Mouse (Mus musculus) forebrain, embryonic 13.5 days (tissue): Measurements from ENCODE around the gene Lrrc74b. TPM values are rescaled to one million over a fixed set of nuclear protein-coding genes. Genes with fewer than 3 reads are reported as not detected.

ENCODE experiments used
- ATAC-seq: fragments of 200-750 bp; cut with Nextera tagmentation; 2 replicates; pipeline ENCODE4 v1.8.0; 2017
- H3K27ac ChIP-seq: fragments of 300-500 bp; sonication (generic); 2 replicates; pipeline ENCODE4 v1.5.1; 2015; ENCODE audit warnings: inconsistent platforms, mild to moderate bottlenecking, moderate library complexity
- H3K27me3 ChIP-seq: fragments of 300-500 bp; sonication (generic); 2 replicates; pipeline ENCODE4 v1.6.1; 2015; ENCODE audit warnings: mild to moderate bottlenecking, inconsistent platforms
- H3K36me3 ChIP-seq: fragments of 300-500 bp; sonication (generic); 2 replicates; pipeline ENCODE4 v1.6.1; 2015; ENCODE audit warnings: mild to moderate bottlenecking, inconsistent platforms; ENCODE audit not compliant: poor library complexity, severe bottlenecking
- H3K4me1 ChIP-seq: fragments of 300-500 bp; sonication (generic); 2 replicates; pipeline ENCODE4 v1.6.1; 2015; ENCODE audit warnings: inconsistent platforms
- H3K4me2 ChIP-seq: fragments of 300-500 bp; sonication (generic); 2 replicates; pipeline ENCODE4 v1.6.1; 2015; ENCODE audit warnings: inconsistent platforms, mild to moderate bottlenecking, moderate library complexity
- H3K4me3 ChIP-seq: fragments of 300-500 bp; sonication (generic); 2 replicates; pipeline ENCODE4 v1.5.1; 2015; ENCODE audit warnings: mild to moderate bottlenecking, inconsistent platforms
- H3K9ac ChIP-seq: fragments of 300-500 bp; sonication (generic); 2 replicates; pipeline ENCODE4 v1.6.1; 2015; ENCODE audit warnings: mild to moderate bottlenecking, inconsistent platforms
- H3K9me3 ChIP-seq: fragments of 300-500 bp; sonication (generic); replicated peaks from 2 replicates; pipeline ENCODE4 v1.6.1; 2016; ENCODE audit warnings: inconsistent platforms
- WGBS: fragments of 180-500 bp; shearing (Covaris S2); methylation state at CpG from one replicate; pipeline ENCODE4 v1.1.7; 2015; 5-methylcytosine and 5-hydroxymethylcytosine counted together
- polyA plus RNA-seq: library from polyadenylated mRNA; unstranded; fragments of >200 nt; fragmentation: Nextera tagmentation; extraction: Ambion mirVana; gene quantifications from 2 replicates; pipeline ENCODE4 v1.2.1, GENCODE M21; 2015

Lrrc74b gene
- 0.32 and 0.77 TPM in 2 replicates for polyA plus RNA-seq

DNA sequence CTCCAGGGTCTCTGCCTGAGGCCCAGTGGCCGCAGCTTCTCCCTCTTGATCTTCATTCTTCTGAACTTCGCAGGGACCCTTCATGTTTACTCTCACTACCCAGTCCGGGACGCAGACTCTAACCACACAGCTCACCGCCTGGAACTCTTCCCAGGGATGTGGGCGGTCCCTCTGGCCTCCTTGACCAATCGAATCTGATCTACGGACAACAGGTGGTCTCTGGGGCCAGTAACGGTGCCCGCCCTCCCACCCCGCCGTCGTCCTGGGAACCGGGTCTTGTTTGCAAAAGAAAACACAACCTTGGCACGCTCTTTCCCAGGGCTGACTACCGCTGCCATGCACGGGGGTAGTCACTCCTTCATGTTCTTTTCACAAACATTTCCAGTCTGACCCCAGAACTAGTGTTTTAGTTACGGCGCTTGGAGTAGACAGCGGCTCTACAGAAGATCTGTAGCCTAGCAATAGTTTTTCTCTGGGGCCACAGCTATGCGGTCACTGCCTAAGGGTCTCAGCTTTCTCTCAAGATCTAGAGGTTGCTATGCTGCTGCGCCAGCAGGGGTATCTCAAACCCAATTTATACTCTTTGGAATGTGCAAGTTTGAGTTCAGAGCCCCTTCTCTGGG lies at the start of gene Lrrc74b:
Lrrc74b (minus strand) TSS at position 120 of the 623 bp plus-strand sequence.
- Histone ChIP-seq H3K27me3 (peaks cover 10% of the 10 kb centered on the region; the same call in 1 of the 2 replicates), H3K27ac (0 out of 2 replicates have a peak within 1 kb of the TSS, but pooled peaks have one; percentile 26), H3K9me3 (no peaks in the 10 kb centered on the region), H3K4me3 (peak within 1 kb of the TSS; percentile 15; the same call in 1 of the 2 replicates), H3K4me2 (peak within 1 kb of the TSS; percentile 58), H3K4me1 (peaks cover 35% of the 10 kb centered on the region), H3K9ac (peak within 1 kb of the TSS; percentile 27; the same call in 1 of the 2 replicates), H3K36me3 (no peaks in the 10 kb centered on the region)
- under 1% methylated on average over 22 of the region's 22 CpGs for WGBS
- ATAC-seq, result peak; percentile 67

DNA sequence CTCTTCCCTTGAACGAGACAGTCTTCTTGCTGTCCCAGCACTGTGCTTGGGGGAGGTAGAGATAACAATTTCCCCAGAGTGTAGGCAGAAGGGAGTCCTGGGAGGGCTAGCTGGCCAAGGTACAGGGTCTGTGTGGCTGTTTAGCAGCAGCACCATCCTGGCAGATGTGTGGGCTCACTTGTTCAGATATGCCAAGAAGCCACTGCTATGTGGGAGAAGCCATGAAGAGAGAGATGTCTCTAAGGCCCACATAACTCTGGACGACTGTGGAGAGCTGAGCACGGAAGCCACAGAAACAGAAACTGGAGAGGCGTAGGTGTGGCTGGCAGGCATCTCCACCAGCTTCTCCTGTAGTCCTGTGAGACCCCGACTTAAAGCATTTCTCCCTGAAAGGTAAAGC lies 44.6 kb upstream of the Lrrc74b start:
- WGBS, result 78% methylated on average over 5 of the region's 5 CpGs
- no peaks in the 10 kb centered on the region for H3K27me3 ChIP-seq
- no peaks in the 10 kb centered on the region for H3K9me3 ChIP-seq
- H3K9ac ChIP-seq, result no peak overlapping the region
- ATAC-seq, result no peak
- H3K4me3 ChIP-seq, result no peak overlapping the region
- H3K36me3 ChIP-seq, result no peaks in the 10 kb centered on the region
- no peaks in the 10 kb centered on the region for H3K4me1 ChIP-seq
- H3K27ac ChIP-seq, result no peak overlapping the region
- no peak overlapping the region for H3K4me2 ChIP-seq

DNA sequence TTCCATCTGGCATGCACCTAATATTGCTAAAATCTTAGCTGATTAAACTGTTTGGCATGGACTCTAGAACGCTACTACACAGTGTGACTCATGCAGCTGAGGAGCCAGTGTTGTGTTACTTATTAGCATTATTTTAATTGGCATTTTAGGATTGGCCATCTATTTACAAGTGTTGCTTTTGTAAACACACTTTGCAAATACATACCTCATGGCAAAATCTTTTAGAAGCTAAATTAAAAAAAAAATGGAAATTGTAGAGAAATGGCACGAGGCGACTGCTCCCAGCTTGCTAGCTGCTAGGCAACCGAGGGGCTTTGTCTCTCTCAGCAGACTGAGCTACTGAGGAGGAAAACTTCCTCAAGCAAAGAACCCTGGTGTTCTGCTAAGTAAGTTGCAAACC lies 43.9 kb upstream of the Lrrc74b start:
- Histone ChIP-seq H3K4me3 (no peak overlapping the region), H3K27me3 (no peaks in the 10 kb centered on the region), H3K9me3 (no peaks in the 10 kb centered on the region), H3K36me3 (no peaks in the 10 kb centered on the region), H3K9ac (no peak overlapping the region), H3K27ac (no peak overlapping the region), H3K4me1 (no peaks in the 10 kb centered on the region), H3K4me2 (no peak overlapping the region)
- no peak for ATAC-seq
- 57% methylated on average over 4 of the region's 4 CpGs for WGBS

DNA sequence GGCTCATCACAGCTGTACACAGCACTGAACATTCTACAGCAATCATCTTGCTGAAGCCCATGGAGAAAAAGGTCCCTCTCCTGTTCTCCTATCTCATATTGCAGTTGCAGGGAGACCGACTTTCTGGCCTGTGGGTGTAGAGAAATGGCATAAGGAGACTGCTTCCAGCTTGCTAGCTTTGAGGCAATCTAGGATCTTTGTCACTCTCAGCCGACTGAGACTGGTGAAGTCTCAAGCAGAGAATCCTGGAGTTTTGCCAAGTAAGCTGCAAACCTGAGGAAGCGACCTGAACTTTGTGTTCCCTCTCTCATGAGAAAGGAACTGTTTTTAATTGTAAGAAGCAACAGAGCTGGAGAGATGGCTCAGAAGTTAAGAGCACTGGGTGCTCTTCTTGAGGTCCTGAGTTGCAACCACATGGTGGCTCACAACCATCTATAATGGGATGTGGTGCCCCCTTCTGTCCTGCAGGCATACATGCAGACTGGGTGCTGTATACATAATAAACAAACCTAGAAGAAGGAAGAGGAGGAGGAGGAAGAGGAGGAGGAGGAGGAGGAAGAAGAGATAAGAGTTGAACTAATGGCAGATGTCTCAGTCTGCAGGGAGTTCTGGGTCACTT lies 40.0 kb upstream of the Lrrc74b start:
- no peak overlapping the region for H3K4me2 ChIP-seq
- no peaks in the 10 kb centered on the region for H3K36me3 ChIP-seq
- WGBS, result 71% methylated on average over 3 of the region's 3 CpGs
- no peak overlapping the region for H3K9ac ChIP-seq
- ATAC-seq, result no peak
- H3K27ac ChIP-seq, result no peak overlapping the region
- no peaks in the 10 kb centered on the region for H3K27me3 ChIP-seq
- H3K4me1 ChIP-seq, result no peaks in the 10 kb centered on the region
- H3K4me3 ChIP-seq, result no peak overlapping the region
- no peaks in the 10 kb centered on the region for H3K9me3 ChIP-seq

DNA sequence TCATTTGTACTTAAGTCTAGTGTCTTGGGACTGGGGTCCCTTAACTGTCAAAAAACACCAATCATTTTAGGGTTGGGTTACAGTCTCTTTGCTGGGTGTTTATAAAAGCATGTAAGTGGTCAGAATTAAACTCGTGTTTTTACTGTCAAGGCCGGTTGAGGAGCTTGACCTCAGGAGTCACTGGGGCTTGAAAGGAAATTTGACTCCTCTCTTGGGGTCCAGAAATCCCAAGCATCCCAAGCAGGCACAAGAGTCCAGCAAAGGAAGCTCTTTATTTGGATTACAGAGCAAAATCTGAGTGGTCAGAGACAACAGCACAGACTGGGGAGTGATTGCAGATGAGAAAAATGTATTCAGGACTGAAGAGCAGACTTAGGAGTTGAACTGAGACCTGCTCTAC lies 29.7 kb upstream of the Lrrc74b start:
- Histone ChIP-seq H3K4me1 (no peaks in the 10 kb centered on the region), H3K4me3 (no peak overlapping the region), H3K27ac (no peak overlapping the region), H3K9me3 (no peaks in the 10 kb centered on the region; the same call in 1 of the 2 replicates), H3K9ac (no peak overlapping the region), H3K4me2 (no peak overlapping the region), H3K36me3 (no peaks in the 10 kb centered on the region), H3K27me3 (no peaks in the 10 kb centered on the region)
- no peak for ATAC-seq
- WGBS, result 71% methylated on average over 2 of the region's 2 CpGs

DNA sequence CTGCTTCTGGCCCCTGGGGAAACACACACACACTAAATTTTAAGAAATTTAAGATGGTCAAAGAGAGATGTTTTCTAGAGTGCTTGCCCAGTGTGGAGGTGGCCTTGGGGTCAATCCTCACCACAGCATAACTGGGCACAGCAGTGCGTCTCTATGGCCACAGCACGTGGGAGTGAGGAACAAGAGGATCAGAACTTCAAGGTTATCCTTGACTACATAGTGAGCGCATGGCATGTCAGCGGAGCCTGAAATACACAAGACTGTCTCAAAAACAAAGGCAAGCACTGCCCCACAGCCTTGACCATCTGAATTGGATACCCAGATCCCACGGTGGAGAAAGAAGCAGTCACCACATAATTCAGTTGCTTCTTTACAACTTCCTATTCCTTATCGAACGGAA lies 23.5 kb upstream of the Lrrc74b start:
- H3K27ac ChIP-seq, result no peak overlapping the region
- 87% methylated on average over 7 of the region's 7 CpGs for WGBS
- no peak overlapping the region for H3K4me3 ChIP-seq
- no peaks in the 10 kb centered on the region; the same call in 1 of the 2 replicates for H3K9me3 ChIP-seq
- H3K36me3 ChIP-seq, result no peaks in the 10 kb centered on the region
- no peak for ATAC-seq
- no peak overlapping the region for H3K9ac ChIP-seq
- H3K4me1 ChIP-seq, result no peaks in the 10 kb centered on the region
- no peak overlapping the region for H3K4me2 ChIP-seq
- no peaks in the 10 kb centered on the region for H3K27me3 ChIP-seq

DNA sequence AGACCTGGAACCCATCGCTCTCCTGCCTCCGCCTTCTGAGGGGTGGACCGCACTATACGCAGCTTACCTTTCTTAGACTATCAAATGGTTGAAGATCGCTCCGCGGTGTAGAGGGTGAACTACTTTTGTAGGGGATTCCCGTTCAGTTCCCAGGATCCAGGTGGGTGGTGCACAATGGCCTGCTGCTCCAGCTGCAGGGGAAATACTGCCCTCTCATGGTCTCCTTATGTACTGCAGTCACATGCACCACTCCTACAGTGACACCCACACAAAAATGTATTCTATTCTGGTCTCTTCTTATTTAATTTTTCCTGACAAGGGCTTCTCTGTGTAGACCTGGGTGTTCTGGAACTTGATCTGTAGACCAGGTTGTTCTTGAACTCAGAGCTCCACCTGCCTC lies 22.0 kb upstream of the Lrrc74b start, which contains the start of gene Slc7a4:
Slc7a4 (minus strand) TSS at position 151 of the 400 bp plus-strand sequence.
- ATAC-seq, result no peak
- Histone ChIP-seq H3K27ac (no peak within 1 kb of the TSS), H3K9ac (no peak within 1 kb of the TSS), H3K4me2 (no peak within 1 kb of the TSS), H3K9me3 (no peaks in the 10 kb centered on the region; the same call in 1 of the 2 replicates), H3K4me1 (no peaks in the 10 kb centered on the region), H3K36me3 (no peaks in the 10 kb centered on the region), H3K27me3 (peaks cover 6% of the 10 kb centered on the region), H3K4me3 (no peak within 1 kb of the TSS)
- 9% methylated on average over 8 of the region's 8 CpGs for WGBS

DNA sequence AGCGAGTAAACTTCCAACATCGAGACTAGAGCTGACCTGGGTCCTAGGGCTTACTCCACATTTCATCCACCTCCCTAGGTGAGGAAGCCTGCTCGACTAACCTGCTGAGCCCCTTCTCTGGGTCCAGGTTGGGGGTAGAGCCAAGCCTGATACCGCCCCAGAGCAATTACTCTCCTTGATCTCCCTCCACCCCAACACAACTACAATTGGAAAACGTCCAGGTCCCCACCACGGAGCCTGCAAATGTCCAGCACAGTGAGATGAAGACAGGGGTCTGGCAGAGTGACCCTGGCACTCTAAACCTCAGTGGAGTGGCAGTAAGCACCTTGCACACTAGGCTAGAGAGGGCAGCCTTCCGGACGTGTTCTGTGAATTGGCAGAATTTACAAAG lies 15.8 kb upstream of the Lrrc74b start:
- WGBS, result 15% methylated on average over 8 of the region's 8 CpGs
- Histone ChIP-seq H3K36me3 (no peaks in the 10 kb centered on the region), H3K4me2 (peak overlapping the region; percentile 72), H3K9ac (peak overlapping the region; percentile 64), H3K27ac (no peak overlapping the region), H3K9me3 (no peaks in the 10 kb centered on the region), H3K4me3 (peak overlapping the region; percentile 48), H3K4me1 (peaks cover 13% of the 10 kb centered on the region; the same call in 1 of the 2 replicates), H3K27me3 (peaks cover 40% of the 10 kb centered on the region)
- ATAC-seq, result no peak

DNA sequence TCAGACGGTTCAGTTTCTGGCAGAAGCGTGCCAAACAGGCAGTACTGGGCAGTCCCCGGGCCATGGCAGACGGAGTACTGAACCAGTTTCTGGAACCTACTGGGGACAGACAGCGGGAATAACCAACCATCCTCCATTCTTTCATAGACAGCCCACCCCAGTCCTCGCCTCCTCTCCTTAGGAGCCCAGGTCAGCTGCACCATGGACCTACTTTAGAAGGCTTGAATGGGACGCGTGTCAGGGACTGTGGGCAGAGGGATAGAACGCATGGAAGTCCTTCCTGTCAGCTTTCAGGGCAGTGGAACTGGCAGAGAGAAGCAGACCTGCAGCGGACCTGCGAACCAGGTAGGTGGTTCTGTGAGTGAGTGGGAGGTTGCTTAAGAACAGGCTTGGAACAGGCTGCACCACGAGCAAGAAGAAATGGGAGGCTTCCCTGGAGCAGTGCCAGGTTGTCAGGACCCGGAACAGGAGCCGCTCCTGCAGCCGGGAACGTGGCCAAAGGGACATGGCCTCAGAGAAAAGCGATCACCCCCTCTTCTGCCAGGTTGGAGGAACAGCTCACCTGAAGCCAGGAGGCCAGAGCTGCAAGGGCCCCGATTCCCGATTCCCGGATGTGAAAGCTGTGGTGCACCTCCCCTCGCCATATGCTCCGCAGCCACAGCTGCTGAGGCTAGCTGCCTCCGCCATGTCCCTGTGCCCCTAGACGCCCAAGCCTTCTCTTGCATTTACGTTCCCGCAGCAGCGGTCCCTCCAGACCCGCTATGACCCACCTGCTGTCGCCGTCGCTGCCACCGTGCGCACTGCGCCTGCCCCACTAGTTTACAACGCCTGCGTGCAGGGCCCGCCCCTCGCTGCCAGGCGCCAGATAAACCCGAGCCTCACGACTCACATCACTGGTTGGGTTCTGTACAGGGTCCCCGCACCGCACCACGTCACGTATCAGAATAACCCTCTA lies 15.1 kb upstream of the Lrrc74b start:
- 15% methylated on average over 44 of the region's 45 CpGs for WGBS
- H3K4me3 ChIP-seq, result peak overlapping the region; percentile 48
- no peaks in the 10 kb centered on the region for H3K36me3 ChIP-seq
- peak; percentile 89 for ATAC-seq
- peak overlapping the region; percentile 72 for H3K4me2 ChIP-seq
- H3K4me1 ChIP-seq, result peaks cover 13% of the 10 kb centered on the region; the same call in 1 of the 2 replicates
- peaks cover 40% of the 10 kb centered on the region for H3K27me3 ChIP-seq
- H3K27ac ChIP-seq, result no peak overlapping the region
- peak overlapping the region; percentile 64 for H3K9ac ChIP-seq
- H3K9me3 ChIP-seq, result no peaks in the 10 kb centered on the region

DNA sequence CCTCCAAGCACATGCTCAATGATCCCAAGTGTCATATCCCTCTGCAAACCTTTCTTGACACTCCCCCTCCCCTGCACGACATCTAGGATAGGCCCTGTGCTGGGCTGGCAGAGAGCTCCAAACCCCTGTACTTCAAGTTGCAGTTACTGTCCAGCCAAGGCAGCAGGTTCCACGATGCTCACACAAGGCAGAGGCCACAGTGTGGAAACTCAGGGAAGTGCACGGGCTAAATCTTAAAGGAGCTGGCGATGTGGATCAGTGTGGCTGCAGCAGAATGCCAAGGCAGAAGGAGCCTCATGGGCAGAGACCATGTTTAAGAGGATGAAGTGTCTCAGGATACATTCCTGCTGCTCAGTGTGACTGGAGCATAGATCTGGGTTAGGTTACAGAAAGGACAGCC lies 5.1 kb upstream of the Lrrc74b start:
- Histone ChIP-seq H3K9ac (no peak overlapping the region), H3K4me3 (no peak overlapping the region), H3K9me3 (no peaks in the 10 kb centered on the region), H3K27ac (no peak overlapping the region), H3K36me3 (no peaks in the 10 kb centered on the region), H3K4me1 (peaks cover 12% of the 10 kb centered on the region), H3K27me3 (peaks cover 18% of the 10 kb centered on the region), H3K4me2 (no peak overlapping the region)
- 26% methylated on average over 4 of the region's 4 CpGs for WGBS
- no peak for ATAC-seq

DNA sequence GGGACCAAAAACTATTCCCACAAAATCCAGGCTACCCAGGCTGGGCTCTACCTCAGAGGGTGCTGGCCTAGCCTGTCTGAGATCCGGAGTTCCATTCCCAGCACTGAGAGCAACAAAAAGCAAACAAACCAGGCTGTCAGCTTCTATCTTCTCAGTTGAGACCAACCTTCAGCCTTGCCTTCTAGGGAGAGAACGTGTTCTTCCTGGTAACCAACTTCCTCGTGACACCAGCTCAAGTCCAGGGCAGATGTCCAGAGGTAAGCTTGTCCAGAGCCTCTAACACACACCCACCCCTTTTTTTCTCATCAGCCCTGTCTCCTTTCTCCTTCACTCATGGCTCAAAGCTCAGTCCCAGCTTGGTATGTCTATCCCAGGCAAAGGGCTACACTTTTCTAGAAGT lies 3.7 kb upstream of the Lrrc74b start:
- Histone ChIP-seq H3K4me3 (no peak overlapping the region), H3K27ac (no peak overlapping the region), H3K27me3 (peaks cover 18% of the 10 kb centered on the region), H3K4me2 (no peak overlapping the region), H3K9me3 (no peaks in the 10 kb centered on the region), H3K4me1 (peaks cover 20% of the 10 kb centered on the region), H3K36me3 (no peaks in the 10 kb centered on the region), H3K9ac (no peak overlapping the region)
- ATAC-seq, result no peak
- WGBS, result 75% methylated on average over 3 of the region's 3 CpGs

DNA sequence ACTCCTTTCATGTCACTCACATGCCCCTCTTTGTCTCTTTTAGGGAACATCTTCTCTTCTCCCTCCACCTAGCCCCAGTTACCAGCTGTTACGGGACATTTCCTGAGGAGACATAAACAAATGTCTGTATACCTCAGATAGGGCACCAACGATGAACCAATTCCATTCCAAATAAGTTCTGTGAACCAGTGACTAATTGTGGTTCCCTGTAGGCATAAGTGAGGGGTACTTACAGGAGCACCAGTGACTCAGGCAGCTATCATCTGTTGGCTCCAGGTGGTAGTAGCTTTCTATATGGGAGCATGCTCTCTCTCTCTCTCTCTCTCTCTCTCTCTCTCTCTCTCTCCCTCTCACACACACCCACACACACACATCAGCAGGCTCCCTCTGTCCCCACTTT lies 3.2 kb upstream of the Lrrc74b start:
- peaks cover 18% of the 10 kb centered on the region for H3K27me3 ChIP-seq
- 80% methylated on average over 2 of the region's 2 CpGs for WGBS
- H3K4me3 ChIP-seq, result no peak overlapping the region
- no peaks in the 10 kb centered on the region for H3K36me3 ChIP-seq
- no peaks in the 10 kb centered on the region for H3K9me3 ChIP-seq
- H3K4me2 ChIP-seq, result no peak overlapping the region
- ATAC-seq, result no peak
- H3K27ac ChIP-seq, result no peak overlapping the region
- peaks cover 23% of the 10 kb centered on the region for H3K4me1 ChIP-seq
- H3K9ac ChIP-seq, result no peak overlapping the region
